Mouse (Mus musculus): ENCODE results near the gene Fam19a5. TPM values are rescaled to one million over a fixed set of nuclear protein-coding genes. Genes with fewer than 3 reads are reported as not detected.

Fam19a5 gene
- polyA plus RNA-seq, 1 experiment: 69.0 TPM

- DNase-seq (ENCODE audit: low read depth): peak; percentile 55
- no peak for TF ChIP-seq CTCF (IDR thresholded peaks at IDR 0.05; ENCODE audit: borderline replicate concordance, extremely low read depth, insufficient read depth, insufficient read length)
- TF ChIP-seq POLR2A (IDR thresholded peaks at IDR 0.05; ENCODE audit: borderline replicate concordance, extremely low read depth, insufficient read depth, insufficient read length, poor library complexity, severe bottlenecking): no peak
Observed at GRCm38 (mm10) chr15:87668112-87668511, 124.0 kb downstream of the Fam19a5 start.

DNA sequence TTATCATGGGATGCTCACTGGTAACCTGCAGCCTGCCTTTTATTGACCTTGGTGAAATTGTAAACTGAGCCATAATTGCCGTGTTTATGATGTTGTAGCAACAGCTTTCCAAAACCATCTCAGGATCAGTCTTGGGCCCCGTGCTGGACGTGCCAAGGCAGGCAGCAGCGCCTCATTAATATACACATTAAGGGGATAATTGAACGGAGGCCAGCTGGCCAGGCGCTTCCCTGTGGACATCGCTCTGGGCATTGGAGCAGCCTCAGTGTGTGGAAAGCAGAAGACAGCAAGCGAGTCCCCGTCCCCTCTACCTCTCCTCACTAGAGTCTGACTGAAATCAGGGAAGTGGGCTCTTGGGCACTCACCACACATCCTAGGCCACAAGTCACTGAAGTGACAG is 127.8 kb downstream of the Fam19a5 start:
- peak; percentile 70 for DNase-seq (ENCODE audit: low read depth)
- TF ChIP-seq POLR2A (IDR thresholded peaks at IDR 0.05; ENCODE audit: borderline replicate concordance, extremely low read depth, insufficient read depth, insufficient read length, poor library complexity, severe bottlenecking) (no peak), CTCF (IDR thresholded peaks at IDR 0.05; ENCODE audit: borderline replicate concordance, extremely low read depth, insufficient read depth, insufficient read length) (no peak)

DNA sequence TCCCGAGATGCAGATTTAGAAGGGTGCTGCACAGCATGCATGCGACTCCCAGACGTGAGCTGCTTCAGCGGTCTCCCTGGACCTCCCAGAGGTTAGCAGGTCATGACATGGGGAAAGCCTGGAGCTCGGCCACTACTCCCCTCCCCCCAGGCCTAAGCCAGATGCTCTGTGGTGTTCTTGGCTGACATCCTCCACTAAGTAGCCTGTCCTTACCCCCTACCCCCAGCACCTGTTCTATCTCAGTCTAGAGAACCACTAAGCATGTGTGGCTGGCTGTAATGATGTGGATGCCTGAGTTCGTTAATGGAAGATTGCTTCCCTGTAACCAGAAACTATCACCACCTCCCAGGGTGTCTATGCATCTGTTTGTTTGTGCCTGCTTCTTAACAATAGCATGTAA is 134.6 kb downstream of the Fam19a5 start:
- TF ChIP-seq CTCF (IDR thresholded peaks at IDR 0.05; ENCODE audit: borderline replicate concordance, extremely low read depth, insufficient read depth, insufficient read length): no peak
- TF ChIP-seq POLR2A (IDR thresholded peaks at IDR 0.05; ENCODE audit: borderline replicate concordance, extremely low read depth, insufficient read depth, insufficient read length, poor library complexity, severe bottlenecking): no peak
- peak; percentile 20 for DNase-seq (ENCODE audit: low read depth)

- DNase-seq (ENCODE audit: low read depth): no peak
- TF ChIP-seq POLR2A (IDR thresholded peaks at IDR 0.05; ENCODE audit: borderline replicate concordance, extremely low read depth, insufficient read depth, insufficient read length, poor library complexity, severe bottlenecking) (no peak), CTCF (IDR thresholded peaks at IDR 0.05; ENCODE audit: borderline replicate concordance, extremely low read depth, insufficient read depth, insufficient read length) (no peak)
Observed at GRCm38 (mm10) chr15:87682410-87682809, 138.3 kb downstream of the Fam19a5 start.

DNA sequence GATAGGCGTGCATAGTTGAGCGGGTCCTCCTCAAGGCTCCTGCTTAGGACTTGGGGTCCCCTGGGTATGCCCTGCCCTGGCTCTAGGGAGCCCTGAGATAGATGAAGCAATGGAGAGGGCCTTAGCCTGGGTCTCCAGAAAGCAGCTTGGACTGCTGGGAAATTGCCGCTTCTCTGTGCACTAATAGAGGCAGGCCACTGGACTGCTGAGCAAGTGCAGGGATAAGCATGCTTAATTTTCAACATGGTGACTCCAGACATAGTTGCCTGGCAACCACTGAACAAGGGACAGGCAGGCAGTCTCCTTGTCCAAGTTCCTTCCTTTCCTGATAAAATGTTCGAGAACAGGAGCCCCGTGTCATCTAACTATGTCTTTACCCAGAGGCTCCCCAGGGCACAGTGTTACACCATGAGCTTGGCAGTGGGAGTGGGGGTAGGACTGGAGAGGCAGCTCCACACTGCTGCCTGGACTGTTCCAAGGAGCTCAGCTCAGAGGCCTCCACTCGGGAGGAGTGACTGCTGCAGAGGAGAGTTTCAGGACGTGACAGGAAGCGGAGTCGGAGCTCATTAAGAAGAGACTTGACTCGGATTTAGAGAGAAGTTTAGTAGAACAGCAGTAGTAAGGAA is 142.4 kb downstream of the Fam19a5 start:
- TF ChIP-seq POLR2A (IDR thresholded peaks at IDR 0.05; ENCODE audit: borderline replicate concordance, extremely low read depth, insufficient read depth, insufficient read length, poor library complexity, severe bottlenecking): no peak
- TF ChIP-seq CTCF (IDR thresholded peaks at IDR 0.05; ENCODE audit: borderline replicate concordance, extremely low read depth, insufficient read depth, insufficient read length): no peak
- peak; percentile 58 for DNase-seq (ENCODE audit: low read depth)

- TF ChIP-seq CTCF (IDR thresholded peaks at IDR 0.05; ENCODE audit: borderline replicate concordance, extremely low read depth, insufficient read depth, insufficient read length) (no peak), POLR2A (IDR thresholded peaks at IDR 0.05; ENCODE audit: borderline replicate concordance, extremely low read depth, insufficient read depth, insufficient read length, poor library complexity, severe bottlenecking) (no peak)
- DNase-seq (ENCODE audit: low read depth): no peak
Observed at GRCm38 (mm10) chr15:87691271-87691955, 147.3 kb downstream of the Fam19a5 start.

- no peak for TF ChIP-seq CTCF (IDR thresholded peaks at IDR 0.05; ENCODE audit: borderline replicate concordance, extremely low read depth, insufficient read depth, insufficient read length)
- no peak for TF ChIP-seq POLR2A (IDR thresholded peaks at IDR 0.05; ENCODE audit: borderline replicate concordance, extremely low read depth, insufficient read depth, insufficient read length, poor library complexity, severe bottlenecking)
- no peak for DNase-seq (ENCODE audit: low read depth)
Observed at GRCm38 (mm10) chr15:87691958-87692357, 147.9 kb downstream of the Fam19a5 start.

DNA sequence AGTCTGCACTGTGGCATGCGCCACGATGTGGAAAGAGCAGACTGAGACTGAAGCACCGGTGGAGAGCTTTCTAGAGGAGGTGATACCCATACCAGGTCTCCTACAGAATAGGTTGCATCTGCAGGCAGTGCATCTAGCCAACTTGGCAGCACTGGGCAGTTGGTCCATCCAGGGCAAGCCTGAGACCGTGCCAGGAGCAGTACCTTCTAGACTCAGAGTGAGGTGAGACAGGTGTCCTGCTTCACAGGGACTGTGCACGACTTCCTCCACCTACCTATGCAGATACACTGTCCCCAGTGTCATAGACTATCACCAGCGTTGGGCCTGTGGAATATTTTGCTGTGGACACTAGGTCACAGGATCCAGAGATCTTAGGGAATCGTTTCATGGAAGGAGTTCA is 148.3 kb downstream of the Fam19a5 start:
- DNase-seq (ENCODE audit: low read depth): no peak
- TF ChIP-seq CTCF (IDR thresholded peaks at IDR 0.05; ENCODE audit: borderline replicate concordance, extremely low read depth, insufficient read depth, insufficient read length) (no peak), POLR2A (IDR thresholded peaks at IDR 0.05; ENCODE audit: borderline replicate concordance, extremely low read depth, insufficient read depth, insufficient read length, poor library complexity, severe bottlenecking) (no peak)

DNA sequence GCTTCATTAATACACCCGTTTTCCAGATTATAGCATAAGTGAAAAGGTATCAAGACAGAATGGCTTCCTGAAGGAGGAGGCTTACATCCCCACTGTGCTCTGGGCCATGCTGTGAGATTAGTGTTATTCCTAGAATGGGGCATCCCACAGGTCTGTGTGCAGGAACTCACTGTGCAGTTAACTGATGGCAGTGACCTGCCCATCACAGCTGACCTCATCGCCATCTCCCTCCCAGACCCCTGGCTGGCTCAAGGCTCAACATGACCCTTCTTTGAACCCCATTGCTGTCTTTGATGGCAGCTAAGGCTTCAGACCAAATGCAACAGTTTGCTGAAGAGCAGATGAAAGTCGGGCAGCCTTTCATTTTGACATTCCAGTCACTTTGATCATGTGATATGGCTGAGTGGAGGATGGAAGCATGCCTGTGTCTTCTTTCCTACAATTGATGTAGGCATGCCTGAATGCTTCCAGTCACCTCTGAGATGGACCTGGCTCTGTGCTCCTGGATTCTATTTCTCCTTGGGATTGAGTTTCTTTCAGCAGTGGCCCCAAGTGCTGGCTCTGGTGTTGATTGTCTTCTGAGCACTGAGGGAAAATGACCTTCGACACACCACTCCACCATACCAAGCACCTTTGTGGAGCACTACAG is 148.9 kb downstream of the Fam19a5 start:
- no peak for DNase-seq (ENCODE audit: low read depth)
- TF ChIP-seq POLR2A (IDR thresholded peaks at IDR 0.05; ENCODE audit: borderline replicate concordance, extremely low read depth, insufficient read depth, insufficient read length, poor library complexity, severe bottlenecking): no peak
- no peak for TF ChIP-seq CTCF (IDR thresholded peaks at IDR 0.05; ENCODE audit: borderline replicate concordance, extremely low read depth, insufficient read depth, insufficient read length)

- DNase-seq (ENCODE audit: low read depth): peak; percentile 42
- TF ChIP-seq POLR2A (IDR thresholded peaks at IDR 0.05; ENCODE audit: borderline replicate concordance, extremely low read depth, insufficient read depth, insufficient read length, poor library complexity, severe bottlenecking): no peak
- no peak for TF ChIP-seq CTCF (IDR thresholded peaks at IDR 0.05; ENCODE audit: borderline replicate concordance, extremely low read depth, insufficient read depth, insufficient read length)
Observed at GRCm38 (mm10) chr15:87697433-87697996, 153.4 kb downstream of the Fam19a5 start.

- peak; percentile 74 for DNase-seq (ENCODE audit: low read depth)
- TF ChIP-seq CTCF (IDR thresholded peaks at IDR 0.05; ENCODE audit: borderline replicate concordance, extremely low read depth, insufficient read depth, insufficient read length) (no peak), POLR2A (IDR thresholded peaks at IDR 0.05; ENCODE audit: borderline replicate concordance, extremely low read depth, insufficient read depth, insufficient read length, poor library complexity, severe bottlenecking) (no peak)
Observed at GRCm38 (mm10) chr15:87698562-87699320, 154.6 kb downstream of the Fam19a5 start.
